Mouse (Mus musculus): ENCODE data around the gene Deaf1.

- TF ChIP-seq CTCF (IDR thresholded peaks at IDR 0.05; ENCODE audit: borderline replicate concordance, insufficient read depth, low read depth, low read length) (no peak), POLR2A (IDR thresholded peaks at IDR 0.05; ENCODE audit: borderline replicate concordance, insufficient read depth, low read length) (no peak)
These were observed 12.4 kb downstream of the Deaf1 start for GRCm38 (mm10) chr7:141315076-141315475.
